Mouse (Mus musculus) ZHBTc4 (cell line): ENCODE results near the gene Poldip3.

Experiments used
- DNase-seq: peaks from one replicate; pipeline ENCODE4 v3.0.0-alpha.2; 2011; ENCODE audit warnings: low read depth, low spot score

Poldip3 gene

DNA sequence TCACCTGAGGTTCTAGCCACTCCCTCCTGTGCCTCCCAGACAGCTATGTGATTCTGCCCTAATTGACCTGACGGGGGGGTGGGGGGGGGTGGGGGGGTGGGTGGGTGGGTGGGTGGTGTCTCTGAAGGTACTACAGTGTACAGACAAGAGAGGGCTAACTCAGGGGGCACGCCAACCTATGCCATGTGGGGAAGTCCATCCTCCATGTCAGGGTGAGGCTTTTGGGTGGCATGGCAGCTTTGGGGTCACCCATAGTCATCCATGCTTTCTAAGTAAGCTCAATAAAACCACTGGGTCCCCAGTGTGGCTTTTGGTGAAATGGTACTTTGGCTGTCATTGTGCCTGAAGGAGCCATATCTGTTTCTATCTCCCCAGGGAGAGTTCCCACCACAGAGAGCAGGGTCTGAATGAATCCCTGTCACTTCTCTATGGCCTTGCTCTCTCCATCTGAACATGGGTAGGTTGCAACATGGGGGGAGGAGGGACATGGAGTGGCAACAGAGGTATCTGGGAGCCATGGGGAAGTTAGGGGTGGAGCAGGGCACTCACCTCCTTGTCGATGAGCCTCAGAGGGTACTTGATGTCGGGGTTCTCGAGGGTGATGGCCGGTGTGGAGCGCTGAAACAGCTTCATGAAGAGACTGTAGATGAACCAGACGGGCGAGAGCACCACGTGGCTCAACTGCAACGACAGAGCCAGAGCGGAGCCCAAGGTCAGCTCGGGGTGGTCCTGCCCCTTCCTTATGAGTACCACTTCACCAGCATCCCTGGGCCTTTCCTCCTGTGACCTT lies 16.5 kb upstream of the Poldip3 start:
- no peak for DNase-seq

DNA sequence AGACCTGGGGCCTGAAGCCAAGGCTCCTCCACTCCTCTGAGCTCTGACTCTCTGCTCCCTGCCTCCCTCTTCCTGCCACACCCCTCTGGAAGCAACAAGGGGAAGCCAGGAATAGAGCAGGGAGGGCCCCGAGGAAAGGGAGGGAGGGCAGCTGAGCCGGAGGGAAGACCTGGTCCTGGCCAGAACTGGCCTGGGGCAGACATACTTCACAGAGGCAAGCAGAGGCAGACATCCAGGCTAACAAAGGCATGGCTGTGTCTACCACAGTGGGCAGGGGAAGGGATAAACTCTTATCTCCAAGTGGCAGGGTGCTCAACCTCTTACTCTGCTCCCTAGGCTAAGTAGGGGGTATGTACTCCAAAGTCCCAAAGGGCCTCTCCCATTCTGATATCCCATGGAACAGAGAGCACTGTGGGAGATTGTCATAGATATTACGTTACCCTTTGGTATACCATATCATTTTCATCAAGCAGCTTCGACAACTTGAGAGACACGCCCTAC lies 15.8 kb upstream of the Poldip3 start:
- DNase-seq, result peak; percentile 57

DNA sequence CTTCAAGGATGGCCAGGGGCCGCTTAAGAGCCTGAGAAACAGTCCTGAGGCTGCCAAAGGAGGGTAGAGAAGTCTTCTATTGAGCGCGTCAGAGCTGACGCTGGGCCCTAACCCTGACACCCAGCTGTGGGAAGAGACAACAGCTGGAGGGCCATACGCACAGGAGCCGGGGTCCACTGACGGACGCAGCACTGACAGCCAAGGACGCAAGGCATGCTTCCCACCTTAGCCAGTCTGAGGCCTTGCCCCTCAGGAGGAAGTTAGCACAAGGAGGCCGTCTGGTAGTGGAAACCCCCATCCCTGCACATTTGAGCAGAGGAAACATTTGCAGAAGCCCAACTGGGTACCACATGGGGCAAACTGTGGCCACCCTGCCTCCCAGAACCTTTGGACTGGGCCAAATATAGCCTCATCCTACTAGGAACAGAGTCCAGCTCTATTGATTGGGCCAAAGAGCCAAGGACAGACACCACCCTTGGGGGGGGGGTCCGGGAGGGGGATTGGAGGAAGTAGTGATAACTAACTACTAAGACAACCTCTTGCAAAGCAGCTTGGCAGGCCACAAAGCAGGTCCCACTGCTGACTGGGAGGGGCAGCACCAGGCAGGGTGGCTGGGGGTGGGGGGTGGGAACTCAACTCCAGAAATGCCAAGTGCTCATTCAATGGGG lies 13.8 kb upstream of the Poldip3 start:
- DNase-seq, result no peak

DNA sequence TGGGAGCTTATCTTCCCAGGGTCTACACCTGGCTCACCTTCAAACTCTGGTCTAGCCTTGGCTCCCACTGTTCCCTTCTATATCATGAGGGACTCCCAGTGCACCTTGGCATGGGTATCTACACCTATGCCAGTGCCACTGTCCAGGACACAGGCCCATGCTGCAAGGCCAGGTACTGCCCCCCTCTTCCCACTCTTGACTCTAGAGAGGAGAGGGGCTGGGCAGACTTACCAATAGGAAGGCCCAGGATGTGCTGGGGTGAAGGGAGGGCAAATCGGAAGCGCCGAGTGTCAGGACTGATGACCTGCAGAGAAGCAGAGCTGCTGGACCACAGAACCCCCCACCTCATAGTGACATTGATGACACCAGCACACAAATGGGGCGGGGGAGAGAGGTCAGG lies 12.8 kb upstream of the Poldip3 start:
- DNase-seq, result no peak

DNA sequence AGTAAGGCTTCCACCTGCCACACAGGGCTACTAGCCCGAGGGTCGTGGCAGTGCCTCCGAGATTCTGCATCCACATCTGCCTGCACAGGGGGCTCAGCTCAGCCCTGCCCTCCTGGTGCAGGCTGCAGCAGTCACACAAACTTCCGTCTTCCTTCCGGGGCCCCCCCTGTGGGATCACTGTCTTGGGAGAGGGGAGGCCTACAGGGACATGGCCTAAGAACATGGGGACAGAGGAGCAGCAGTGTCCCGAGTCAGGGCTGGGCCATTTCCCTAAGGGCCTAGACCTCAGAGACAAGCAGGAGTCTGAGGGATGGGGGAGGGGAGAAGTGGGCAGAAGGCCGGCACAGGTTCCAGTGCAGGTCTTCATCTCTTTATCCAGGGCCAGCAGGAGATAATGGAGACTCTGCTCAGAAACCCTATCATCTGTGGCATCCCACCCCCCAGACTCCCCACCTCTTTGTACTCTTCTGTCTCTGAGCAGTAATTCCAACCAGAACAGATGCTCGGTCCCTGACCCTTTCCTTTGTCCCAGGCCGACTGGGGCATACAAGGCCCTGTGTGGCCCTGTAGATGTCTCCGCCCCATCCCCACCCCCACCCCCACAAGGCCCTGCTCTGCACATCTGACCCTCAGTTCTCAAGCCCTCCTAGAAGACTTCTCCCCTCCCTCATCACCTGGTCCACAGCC lies 12.0 kb upstream of the Poldip3 start:
- DNase-seq, result no peak

DNA sequence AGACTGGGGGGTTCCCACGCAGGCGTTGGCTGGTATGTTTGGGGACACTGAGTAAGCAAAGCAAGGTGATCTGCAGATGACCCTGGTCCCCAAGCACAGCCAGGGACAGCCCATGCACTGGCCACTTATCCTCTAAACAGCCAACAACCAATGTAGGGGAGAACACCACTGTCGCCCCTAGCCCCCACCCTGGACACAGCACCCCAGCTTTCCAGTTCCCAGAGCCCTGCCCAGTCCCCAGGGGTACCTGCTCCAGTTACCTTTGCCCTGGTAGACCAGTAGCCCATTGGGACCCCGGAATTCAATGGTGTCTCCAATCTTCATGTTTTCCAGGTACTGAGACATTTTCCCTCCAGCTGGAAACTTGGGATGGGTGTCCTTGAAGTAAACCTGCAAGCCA lies 11.4 kb upstream of the Poldip3 start:
- DNase-seq, result no peak

DNA sequence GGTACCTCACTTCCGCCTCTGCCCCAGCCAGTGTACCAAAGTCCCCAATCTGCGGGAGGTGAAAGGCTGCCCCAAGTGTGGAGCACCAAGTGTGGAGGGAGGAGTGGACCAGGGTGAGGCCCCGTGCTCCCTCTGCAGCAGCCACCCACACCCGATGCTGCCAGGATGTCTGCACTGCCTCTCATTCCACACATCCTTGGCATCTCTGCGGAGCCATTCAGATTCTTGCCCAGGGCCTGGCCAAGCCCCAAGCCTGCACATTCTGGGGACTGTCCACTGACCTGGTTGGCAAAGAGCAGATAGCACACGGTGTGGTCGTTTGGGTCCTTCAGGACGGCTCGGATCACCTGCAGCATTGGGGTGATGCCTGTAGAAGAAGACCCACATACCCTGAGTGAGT lies 10.6 kb upstream of the Poldip3 start:
- no peak for DNase-seq

DNA sequence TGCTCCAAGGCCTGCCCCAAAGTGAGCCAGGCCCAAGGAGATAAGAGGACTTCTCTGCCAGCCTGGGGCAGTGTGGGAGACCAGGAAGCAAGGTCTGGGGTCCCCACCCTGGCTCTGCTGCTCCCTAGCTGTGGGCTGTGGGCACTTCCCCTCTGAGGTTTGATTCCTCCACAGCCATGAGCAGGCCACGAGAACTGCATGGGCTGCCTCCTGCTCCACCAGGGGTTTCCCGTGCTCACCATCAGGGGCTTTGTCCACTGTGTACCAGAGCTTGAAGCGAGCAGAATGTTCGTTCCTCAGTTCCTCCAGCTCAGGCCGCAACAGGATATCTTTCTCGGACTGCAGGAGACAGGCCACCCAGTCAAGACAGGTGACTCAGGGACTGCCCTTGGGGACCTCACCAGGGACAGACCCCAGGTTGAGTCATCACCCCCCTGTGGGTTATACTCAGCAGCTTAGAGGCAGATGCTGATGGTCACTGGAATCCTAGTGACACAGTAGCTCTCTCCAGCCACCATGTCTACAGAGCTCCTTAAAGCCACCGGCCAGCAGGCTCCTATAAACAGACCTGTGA lies 9.5 kb upstream of the Poldip3 start:
- DNase-seq, result no peak

DNA sequence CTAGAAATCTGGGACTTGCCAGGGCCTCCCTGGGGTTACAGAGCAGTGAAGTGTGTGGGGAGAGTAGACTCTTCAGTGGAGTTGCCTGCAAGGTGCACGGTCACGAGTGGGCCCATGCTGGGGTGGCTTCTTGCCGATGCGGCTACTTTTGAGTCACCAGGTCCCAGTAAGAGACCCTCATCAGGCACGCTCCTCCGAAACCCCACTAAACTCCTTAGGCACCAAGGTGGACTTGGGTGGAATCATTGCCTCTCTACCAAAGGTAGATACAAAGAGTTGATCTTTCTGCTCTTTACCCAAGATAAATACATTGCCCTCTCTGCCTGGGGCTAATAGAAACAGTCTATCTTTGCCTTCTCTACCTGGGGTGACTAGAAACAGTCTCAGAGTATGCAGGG lies 8.5 kb upstream of the Poldip3 start:
- no peak for DNase-seq

DNA sequence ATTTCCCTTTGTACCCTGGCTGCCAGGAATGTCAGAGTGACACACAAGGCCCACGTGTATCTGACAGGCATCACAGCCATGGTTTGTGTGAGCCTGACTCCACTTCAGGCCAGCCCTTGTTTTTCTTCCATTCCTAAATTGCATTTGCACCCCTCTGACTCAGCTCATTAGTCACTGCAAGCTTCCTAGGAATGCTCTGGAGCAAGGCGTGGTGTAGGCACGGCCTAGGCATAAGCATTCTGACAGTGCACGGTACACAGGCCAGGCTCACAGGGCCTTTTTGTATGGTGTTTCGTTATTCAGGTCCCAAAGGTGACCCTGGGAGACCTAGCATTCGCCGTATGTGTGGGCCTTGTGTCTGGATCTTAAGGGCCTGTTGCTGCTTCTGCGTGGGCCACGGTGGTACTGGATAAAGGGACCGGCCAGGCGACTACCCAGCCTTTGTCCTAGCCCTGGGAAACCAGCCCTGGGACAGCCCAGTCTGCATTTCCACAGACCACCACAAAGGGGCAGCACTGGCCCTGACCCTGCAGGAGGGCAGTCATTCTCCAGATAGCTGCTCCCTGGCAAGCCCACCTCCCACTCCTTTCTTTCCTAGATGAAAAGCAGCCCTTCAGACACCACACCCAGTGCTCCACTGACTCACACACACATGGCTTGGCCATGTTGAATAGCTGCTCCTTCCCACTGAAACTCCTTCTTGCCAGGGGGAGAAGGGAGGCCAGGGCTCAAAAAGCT lies 7.9 kb upstream of the Poldip3 start:
- DNase-seq, result peak; percentile 91

DNA sequence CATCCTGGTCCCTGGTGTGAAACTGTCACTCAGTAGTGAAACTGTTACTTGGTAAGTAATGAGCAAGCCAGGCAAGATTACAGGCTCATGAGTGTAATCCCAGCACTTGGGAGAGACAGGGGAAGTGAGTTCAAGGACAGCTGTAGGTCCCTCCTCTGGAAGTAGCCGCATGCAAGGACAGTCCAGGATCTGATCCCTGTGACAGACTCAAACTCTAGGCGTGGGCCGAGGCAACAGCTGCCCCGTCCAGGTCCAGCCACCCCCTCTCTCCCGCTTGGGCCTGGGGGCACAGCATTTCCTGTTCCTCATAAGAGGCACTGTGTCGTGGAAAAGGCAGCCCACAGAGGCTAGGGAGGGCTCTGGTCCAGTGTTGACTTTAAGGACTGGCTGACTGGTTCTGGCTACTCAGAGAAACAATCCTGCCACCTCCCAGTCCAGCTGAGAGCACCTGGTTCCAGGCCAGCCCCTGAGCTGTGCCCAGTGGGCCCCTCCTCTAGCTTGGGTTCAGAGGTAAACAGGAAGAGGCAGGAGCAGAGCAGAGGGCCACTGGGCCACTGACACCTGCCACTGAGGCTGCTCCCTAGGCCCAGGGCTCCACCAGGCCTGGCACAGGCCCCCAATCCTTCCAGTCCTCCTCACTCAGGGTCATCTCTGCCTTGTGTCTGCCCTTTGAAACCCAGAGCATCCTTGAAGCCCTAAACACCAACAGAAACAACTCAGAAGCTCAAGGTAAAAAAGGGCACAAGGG lies 6.7 kb upstream of the Poldip3 start:
- no peak for DNase-seq

DNA sequence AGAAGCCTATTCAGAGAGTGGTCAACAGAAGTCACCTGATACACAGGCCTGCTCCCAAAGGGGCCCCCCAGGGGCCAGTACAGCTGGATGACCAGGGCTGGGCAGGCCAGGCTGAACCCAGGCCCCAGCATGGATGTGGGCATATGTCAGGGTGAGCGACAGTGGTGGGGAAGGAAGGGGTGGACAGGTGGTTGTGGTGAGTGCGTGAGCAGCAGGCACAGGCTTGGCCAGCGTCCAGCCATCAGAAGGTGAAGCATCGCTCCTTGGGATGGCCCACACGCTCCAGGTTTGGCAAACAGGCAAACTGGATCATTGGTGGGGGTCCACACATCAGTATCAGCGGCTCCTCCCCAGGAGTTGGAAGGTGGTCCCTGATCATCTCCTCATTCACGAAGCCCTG lies 5.1 kb upstream of the Poldip3 start:
- no peak for DNase-seq

DNA sequence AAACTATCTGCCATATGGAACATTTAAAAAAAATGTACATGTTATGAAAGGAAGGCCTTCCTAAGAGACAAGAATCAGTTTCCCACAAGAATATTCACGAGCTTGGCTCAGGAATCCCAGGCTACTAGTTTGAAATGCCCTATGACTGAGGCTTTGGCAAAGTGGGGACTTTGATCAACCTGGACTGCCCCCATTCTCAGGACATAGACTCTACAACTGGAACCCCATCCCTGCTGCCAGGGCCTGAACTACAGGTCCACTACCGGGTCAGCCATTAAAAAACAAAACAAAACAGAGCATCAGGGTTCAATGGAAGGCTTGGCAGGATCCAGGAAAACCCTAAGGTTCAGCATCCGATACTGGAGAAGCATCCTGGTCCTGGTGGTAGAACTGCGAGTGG lies 1.5 kb upstream of the Poldip3 start:
- DNase-seq, result no peak

DNA sequence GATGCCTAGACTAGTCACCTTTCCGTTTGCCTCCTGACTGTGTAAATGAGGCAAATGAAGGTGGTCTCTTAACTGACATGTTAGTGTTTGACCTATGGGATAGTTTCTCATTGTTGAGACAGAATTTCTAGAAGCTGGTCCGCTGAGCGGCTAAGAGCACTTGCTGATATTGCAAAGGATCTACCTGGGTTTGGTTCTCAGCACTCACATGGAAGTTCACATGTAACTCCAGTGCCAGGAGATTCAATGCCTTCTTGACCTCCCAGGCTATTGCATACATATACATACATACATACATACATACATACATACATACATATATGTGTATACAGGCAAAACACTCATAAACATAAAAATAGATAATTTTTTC lies 874 bp upstream of the Poldip3 start:
- DNase-seq, result no peak

DNA sequence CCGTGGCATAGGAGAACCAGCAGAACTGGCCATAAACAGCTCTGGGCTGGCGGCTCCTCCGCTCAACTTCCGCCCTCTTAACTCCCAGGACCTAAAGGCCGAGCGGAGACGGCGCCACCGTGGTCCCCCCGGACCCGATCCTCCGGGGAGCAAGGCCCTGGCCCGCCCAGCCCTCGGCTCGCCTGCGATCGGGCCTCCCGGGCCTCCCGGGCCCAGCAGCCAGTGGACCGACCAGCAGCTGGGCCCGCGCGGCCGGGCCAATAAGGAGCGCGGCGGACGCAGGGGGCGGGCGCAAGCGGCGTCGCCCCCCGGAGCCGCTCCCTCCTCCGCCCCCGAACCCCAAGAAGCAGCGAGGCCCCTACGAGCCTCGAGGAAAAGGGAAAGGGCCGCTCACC lies 386 bp downstream of the Poldip3 start:
- no peak for DNase-seq

DNA sequence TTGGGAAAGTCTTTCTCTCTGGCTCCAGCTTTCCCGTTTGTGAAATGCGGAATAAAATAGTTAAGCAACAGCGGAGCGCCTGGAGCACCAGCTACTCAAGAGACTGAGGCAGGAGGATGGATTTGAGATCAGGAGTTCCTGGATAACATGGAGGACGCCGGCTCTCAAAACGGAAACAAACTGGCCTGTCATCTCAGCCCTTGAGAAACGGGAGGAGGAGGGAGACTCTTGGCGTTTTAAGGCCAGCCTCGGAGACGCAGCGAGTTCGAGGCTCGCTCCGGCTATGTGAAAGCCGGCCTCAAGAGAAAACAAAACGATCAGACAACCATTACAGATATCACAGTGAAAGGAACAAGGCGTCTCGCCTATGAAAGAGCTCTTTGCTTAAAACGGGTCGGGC lies 789 bp downstream of the Poldip3 start:
- peak; percentile 54 for DNase-seq

DNA sequence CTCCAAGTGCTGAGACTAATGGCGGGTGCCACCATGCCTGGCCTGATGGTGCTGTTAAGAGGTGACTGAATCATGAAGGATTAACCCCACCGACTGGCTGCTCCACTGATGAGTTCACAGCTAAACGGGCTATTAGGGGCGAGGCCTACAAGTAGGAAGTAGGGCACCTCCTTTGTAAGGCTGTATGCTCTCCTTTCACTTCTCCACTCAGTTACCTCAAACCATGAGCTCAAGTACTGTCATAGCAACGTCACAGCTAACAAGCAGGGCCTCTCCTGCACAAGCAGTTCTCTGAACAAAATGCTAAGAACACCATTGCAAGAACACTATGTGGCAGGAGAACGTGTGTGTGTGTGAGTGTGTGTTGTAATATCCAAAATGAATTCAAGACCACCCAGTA lies 3.6 kb downstream of the Poldip3 start:
- DNase-seq, result no peak

DNA sequence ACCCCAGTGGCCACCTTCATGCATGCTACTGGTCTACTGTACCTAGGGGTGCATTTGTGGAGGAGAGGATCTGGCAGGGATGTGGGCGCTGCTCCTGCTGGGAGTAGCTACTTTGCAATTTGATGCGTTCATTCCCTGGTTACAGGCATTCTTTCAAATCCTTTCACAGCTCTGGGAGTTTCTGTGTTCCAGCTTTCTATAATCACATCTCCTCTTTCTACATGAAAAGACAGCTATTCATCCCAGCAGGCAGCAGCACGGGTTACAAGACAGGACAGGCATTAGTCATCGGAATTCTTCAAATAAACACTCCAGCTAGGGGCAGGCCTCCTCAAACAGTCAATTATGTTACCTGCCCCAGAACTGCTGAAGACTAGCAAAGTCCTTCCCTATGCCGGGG lies 6.3 kb downstream of the Poldip3 start:
- DNase-seq, result no peak

DNA sequence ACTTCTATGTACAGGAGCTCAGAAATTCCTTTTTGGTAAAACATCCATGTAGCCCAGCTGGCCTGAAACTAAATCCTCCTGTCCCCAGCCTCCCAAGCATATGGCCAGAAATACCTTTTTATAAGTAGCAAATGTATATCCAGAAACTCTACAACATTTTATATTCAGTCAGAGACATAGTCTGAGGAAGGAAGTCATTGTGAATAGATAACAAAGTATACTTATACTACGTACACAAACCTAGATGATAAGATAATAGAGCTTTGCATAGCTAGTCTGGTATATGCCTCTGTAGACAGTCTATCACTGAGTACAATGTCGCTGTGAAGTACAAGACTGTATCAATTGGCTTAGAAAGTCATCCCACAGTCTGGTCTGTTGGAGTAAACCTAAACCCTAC lies 13.5 kb downstream of the Poldip3 start:
- DNase-seq, result no peak

DNA sequence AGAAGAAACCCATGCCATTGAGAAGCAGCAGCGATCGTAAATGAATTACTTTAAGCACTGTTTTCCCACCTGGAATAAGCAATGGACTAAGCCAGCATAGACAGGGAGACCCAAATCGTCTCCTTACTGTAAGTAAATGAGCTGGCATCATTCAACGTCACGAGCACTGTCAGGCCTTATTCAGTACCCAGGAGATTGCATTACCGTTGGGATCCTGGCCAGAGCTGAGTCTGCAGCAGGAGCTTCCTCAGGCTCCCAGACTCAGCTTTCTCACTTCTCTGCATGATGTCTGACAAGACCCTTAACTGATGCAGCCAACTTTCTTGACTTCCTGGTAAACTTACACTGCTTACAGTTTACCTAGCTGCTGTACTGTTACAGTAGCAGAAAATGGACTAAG lies 14.5 kb downstream of the Poldip3 start:
- DNase-seq, result no peak
